Mouse (Mus musculus): ENCODE data around the gene Ctbp2. TPM values are rescaled to one million over a fixed set of nuclear protein-coding genes. Genes with fewer than 3 reads are reported as not detected.

Gene Ctbp2
- total and polyA plus RNA-seq, 2 experiments from 2014 or later = 29.1 to 64.8 TPM

GRCm38 (mm10) chr7:133085408-133085807 lies 38.7 kb downstream of the Ctbp2 start:
- DNase-seq (ENCODE audit: low spot score) (no peak), ATAC-seq (ENCODE audit: low FRiP score) (no peak)
- Histone ChIP-seq H3K27ac (ENCODE audit: low read depth, low read length) (no peak overlapping the region), H3K9me3 (ENCODE audit: low read length) (no peaks in the 10 kb centered on the region), H3K36me3 (ENCODE audit: insufficient read depth, low read length) (no peaks in the 10 kb centered on the region), H3K9ac (replicated peaks; ENCODE audit: low read length, poor library complexity, severe bottlenecking) (no peak overlapping the region), H3K27me3 (ENCODE audit: insufficient read depth, low read length) (no peaks in the 10 kb centered on the region), H3K4me3 (ENCODE audit: low read depth, low read length) (no peak overlapping the region), H3K4me1 (ENCODE audit: insufficient read depth, low read length) (peaks cover 14% of the 10 kb centered on the region), H3K4me2 (ENCODE audit: low read depth, low read length, poor library complexity, severe bottlenecking) (no peak overlapping the region)
- no peak for TF ChIP-seq CTCF (IDR thresholded peaks at IDR 0.05)
- 91% methylated on average over 3 of the region's 3 CpGs for WGBS

- Histone ChIP-seq H3K4me1 (ENCODE audit: insufficient read depth, low read length) (peaks cover 8% of the 10 kb centered on the region), H3K36me3 (ENCODE audit: insufficient read depth, low read length) (no peaks in the 10 kb centered on the region), H3K4me2 (ENCODE audit: low read depth, low read length, poor library complexity, severe bottlenecking) (no peak overlapping the region), H3K9me3 (ENCODE audit: low read length) (no peaks in the 10 kb centered on the region), H3K9ac (replicated peaks; ENCODE audit: low read length, poor library complexity, severe bottlenecking) (no peak overlapping the region), H3K27me3 (ENCODE audit: insufficient read depth, low read length) (no peaks in the 10 kb centered on the region), H3K27ac (ENCODE audit: low read depth, low read length) (no peak overlapping the region), H3K4me3 (ENCODE audit: low read depth, low read length) (no peak overlapping the region)
- 81% methylated on average over 13 of the region's 13 CpGs for WGBS
- ATAC-seq (ENCODE audit: low FRiP score) = no peak
- DNase-seq (ENCODE audit: low spot score) = no peak
- TF ChIP-seq CTCF (IDR thresholded peaks at IDR 0.05) = no peak
Observed at GRCm38 (mm10) chr7:133083936-133084614, 40.1 kb downstream of the Ctbp2 start.

DNA sequence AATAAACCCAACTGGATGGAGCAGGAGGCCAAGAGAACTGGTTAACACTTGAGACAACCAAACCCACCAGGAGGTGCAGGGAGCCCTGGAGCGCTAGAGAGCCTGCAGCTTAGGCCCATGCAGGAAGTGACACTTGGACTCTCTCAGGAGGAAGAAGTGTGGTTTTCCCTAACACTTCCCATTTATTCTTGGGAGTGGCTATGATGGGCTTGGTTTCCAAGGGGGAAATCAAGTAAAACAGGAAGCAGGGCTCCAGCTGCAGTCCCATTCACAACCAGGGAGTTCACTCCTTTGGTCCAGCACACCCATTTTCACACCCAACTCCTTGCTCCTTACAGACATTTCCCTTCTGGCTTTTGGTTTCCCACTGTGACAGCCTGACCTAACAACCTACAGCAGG lies 45.2 kb downstream of the Ctbp2 start:
- no peak overlapping the region for H3K4me2 ChIP-seq (ENCODE audit: low read depth, low read length, poor library complexity, severe bottlenecking)
- DNase-seq (ENCODE audit: low spot score) = no peak
- no peak for TF ChIP-seq CTCF (IDR thresholded peaks at IDR 0.05)
- H3K9me3 ChIP-seq (ENCODE audit: low read length) = no peaks in the 10 kb centered on the region
- no peaks in the 10 kb centered on the region for H3K27me3 ChIP-seq (ENCODE audit: insufficient read depth, low read length)
- no peak overlapping the region for H3K27ac ChIP-seq (ENCODE audit: low read depth, low read length)
- H3K9ac ChIP-seq (replicated peaks; ENCODE audit: low read length, poor library complexity, severe bottlenecking) = no peak overlapping the region
- H3K4me3 ChIP-seq (ENCODE audit: low read depth, low read length) = no peak overlapping the region
- WGBS = 91% methylated on average over 1 of the region's 1 CpGs
- H3K4me1 ChIP-seq (ENCODE audit: insufficient read depth, low read length) = 0 out of 2 replicates have a peak, but pooled peaks cover 5% of the 10 kb centered on the region
- no peak for ATAC-seq (ENCODE audit: low FRiP score)
- no peaks in the 10 kb centered on the region for H3K36me3 ChIP-seq (ENCODE audit: insufficient read depth, low read length)

DNA sequence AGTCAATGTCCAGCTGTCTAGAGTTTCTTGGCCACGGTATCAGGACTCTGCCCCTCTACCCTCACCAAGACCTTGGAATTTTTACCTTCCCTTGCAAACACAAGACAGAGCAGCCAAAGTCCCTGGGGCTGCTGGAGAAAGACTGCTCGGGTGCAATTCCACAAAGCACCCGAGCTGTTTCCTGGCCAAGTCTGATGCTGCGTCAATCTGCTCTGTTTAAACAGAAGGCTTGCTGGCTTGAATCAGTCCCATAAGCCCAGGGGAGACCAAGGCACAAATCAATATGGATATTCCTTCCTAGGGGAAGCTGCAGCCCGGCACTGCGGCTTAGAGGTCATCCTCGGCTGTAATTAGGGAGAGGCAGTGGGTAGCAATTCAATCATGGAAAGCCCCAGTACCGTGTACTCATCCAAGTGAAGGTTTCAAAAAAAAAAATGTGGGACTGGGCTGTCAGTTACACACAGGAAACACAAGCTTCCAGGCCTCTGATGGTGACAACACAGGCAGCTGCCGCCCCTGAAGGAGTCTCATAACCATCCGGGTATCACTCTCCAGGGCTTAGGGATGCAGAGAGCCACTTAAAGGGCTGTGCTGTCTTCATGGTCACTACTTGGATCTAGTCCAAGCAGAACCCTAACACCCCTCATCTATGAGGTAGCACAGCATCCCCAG lies 49.6 kb downstream of the Ctbp2 start:
- Histone ChIP-seq H3K36me3 (ENCODE audit: insufficient read depth, low read length) (no peaks in the 10 kb centered on the region), H3K9me3 (ENCODE audit: low read length) (no peaks in the 10 kb centered on the region), H3K9ac (replicated peaks; ENCODE audit: low read length, poor library complexity, severe bottlenecking) (no peak overlapping the region), H3K27me3 (ENCODE audit: insufficient read depth, low read length) (no peaks in the 10 kb centered on the region), H3K4me2 (ENCODE audit: low read depth, low read length, poor library complexity, severe bottlenecking) (no peak overlapping the region), H3K4me1 (ENCODE audit: insufficient read depth, low read length) (peaks cover 13% of the 10 kb centered on the region; the same call in 1 of the 2 replicates), H3K4me3 (ENCODE audit: low read depth, low read length) (no peak overlapping the region), H3K27ac (ENCODE audit: low read depth, low read length) (0 out of 2 replicates have a peak overlapping the region, but pooled peaks have one; percentile 32)
- no peak for ATAC-seq (ENCODE audit: low FRiP score)
- 34% methylated on average over 10 of the region's 10 CpGs for WGBS
- TF ChIP-seq CTCF (IDR thresholded peaks at IDR 0.05) = no peak
- DNase-seq (ENCODE audit: low spot score) = peak; percentile 49

GRCm38 (mm10) chr7:133073147-133073651 lies 51.0 kb downstream of the Ctbp2 start:
- DNase-seq (ENCODE audit: low spot score) = no peak
- Histone ChIP-seq H3K4me2 (ENCODE audit: low read depth, low read length, poor library complexity, severe bottlenecking) (no peak overlapping the region), H3K4me3 (ENCODE audit: low read depth, low read length) (no peak overlapping the region), H3K4me1 (ENCODE audit: insufficient read depth, low read length) (peaks cover 16% of the 10 kb centered on the region; the same call in 1 of the 2 replicates), H3K27me3 (ENCODE audit: insufficient read depth, low read length) (no peaks in the 10 kb centered on the region), H3K9ac (replicated peaks; ENCODE audit: low read length, poor library complexity, severe bottlenecking) (no peak overlapping the region), H3K27ac (ENCODE audit: low read depth, low read length) (no peak overlapping the region), H3K36me3 (ENCODE audit: insufficient read depth, low read length) (no peaks in the 10 kb centered on the region), H3K9me3 (ENCODE audit: low read length) (no peaks in the 10 kb centered on the region)
- WGBS = 32% methylated on average over 9 of the region's 9 CpGs
- no peak for TF ChIP-seq CTCF (IDR thresholded peaks at IDR 0.05)
- ATAC-seq (ENCODE audit: low FRiP score) = no peak

GRCm38 (mm10) chr7:133072535-133072934 lies 51.6 kb downstream of the Ctbp2 start:
- H3K36me3 ChIP-seq (ENCODE audit: insufficient read depth, low read length) = no peaks in the 10 kb centered on the region
- no peak overlapping the region for H3K27ac ChIP-seq (ENCODE audit: low read depth, low read length)
- H3K4me1 ChIP-seq (ENCODE audit: insufficient read depth, low read length) = peaks cover 18% of the 10 kb centered on the region; the same call in 1 of the 2 replicates
- no peak overlapping the region for H3K4me3 ChIP-seq (ENCODE audit: low read depth, low read length)
- TF ChIP-seq CTCF (IDR thresholded peaks at IDR 0.05) = no peak
- ATAC-seq (ENCODE audit: low FRiP score) (no peak), DNase-seq (ENCODE audit: low spot score) (no peak)
- WGBS = 33% methylated on average over 4 of the region's 4 CpGs
- no peak overlapping the region for H3K9ac ChIP-seq (replicated peaks; ENCODE audit: low read length, poor library complexity, severe bottlenecking)
- H3K4me2 ChIP-seq (ENCODE audit: low read depth, low read length, poor library complexity, severe bottlenecking) = no peak overlapping the region
- no peaks in the 10 kb centered on the region for H3K27me3 ChIP-seq (ENCODE audit: insufficient read depth, low read length)
- H3K9me3 ChIP-seq (ENCODE audit: low read length) = no peaks in the 10 kb centered on the region

Data from midbrain, postnatal 0 days (tissue).